Mouse (Mus musculus) bone marrow macrophage, adult 2 months (primary cell): ENCODE results near the gene St3gal3. TPM values are rescaled to one million over a fixed set of nuclear protein-coding genes. Genes with fewer than 3 reads are reported as not detected.

Source experiments
- H3K27ac ChIP-seq: 2 replicates; pipeline ENCODE4 v1.5.1; 2012; ENCODE audit warnings: low read depth, low read length; ENCODE audit not compliant: insufficient read depth
- H3K4me1 ChIP-seq: 2 replicates; pipeline ENCODE4 v1.6.1; 2012; ENCODE audit warnings: low read length; ENCODE audit not compliant: control insufficient read depth, insufficient read depth
- H3K4me3 ChIP-seq: 2 replicates; pipeline ENCODE4 v1.5.1; 2012; ENCODE audit warnings: mild to moderate bottlenecking, low read length, moderate library complexity; ENCODE audit not compliant: insufficient read depth
- CTCF ChIP-seq: IDR thresholded peaks from 2 replicates; pipeline ENCODE4 v1.5.1; 2012; ENCODE audit warnings: low read depth, mild to moderate bottlenecking, low read length, moderate library complexity
- POLR2A ChIP-seq: IDR thresholded peaks from 2 replicates; pipeline ENCODE4 v1.6.1; 2012; ENCODE audit warnings: mild to moderate bottlenecking, low read depth, low read length, borderline replicate concordance
- polyA plus RNA-seq: library from polyadenylated mRNA; stranded (reverse); fragments of >200 nt; gene quantifications from 2 replicates; pipeline ENCODE4 v1.2.4, GENCODE M21; 2012; ENCODE audit not compliant: missing spikeins, insufficient read depth, insufficient read length

The St3gal3 gene
- polyA plus RNA-seq, 1 experiment, result 18.6 TPM

DNA sequence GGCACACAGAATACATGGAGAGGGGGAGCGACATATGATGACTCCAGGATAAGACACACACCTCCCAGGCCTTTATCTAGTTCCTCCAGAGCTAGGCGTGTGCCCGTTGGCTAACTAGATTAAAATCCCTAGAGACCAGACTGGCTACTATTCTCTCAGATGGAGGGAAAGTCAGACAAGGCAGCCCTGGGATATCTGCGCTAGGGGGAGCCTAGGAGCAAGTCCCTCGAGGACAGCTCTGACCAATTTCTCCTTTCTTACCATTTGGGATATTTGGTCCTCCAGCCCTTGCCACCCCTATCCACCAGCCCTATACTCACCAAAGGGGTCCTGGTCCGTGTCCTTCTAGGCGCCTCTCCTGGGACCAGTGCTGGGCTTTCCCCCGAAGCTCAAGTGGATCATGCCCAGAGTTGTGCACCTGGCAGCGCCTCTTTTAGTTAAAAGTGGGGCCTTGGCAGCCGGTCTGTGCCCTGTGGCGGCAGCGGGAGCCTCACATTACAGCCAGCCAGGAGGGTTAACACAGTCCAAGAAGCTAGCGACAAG is 205.9 kb downstream of the St3gal3 start:
- no peak for TF ChIP-seq POLR2A
- peak; percentile 9; the same call in 1 of the 2 replicates for TF ChIP-seq CTCF
- Histone ChIP-seq H3K4me1 (no peaks in the 10 kb centered on the region), H3K27ac (no peak overlapping the region), H3K4me3 (peak overlapping the region; percentile 10; the same call in 1 of the 2 replicates)

DNA sequence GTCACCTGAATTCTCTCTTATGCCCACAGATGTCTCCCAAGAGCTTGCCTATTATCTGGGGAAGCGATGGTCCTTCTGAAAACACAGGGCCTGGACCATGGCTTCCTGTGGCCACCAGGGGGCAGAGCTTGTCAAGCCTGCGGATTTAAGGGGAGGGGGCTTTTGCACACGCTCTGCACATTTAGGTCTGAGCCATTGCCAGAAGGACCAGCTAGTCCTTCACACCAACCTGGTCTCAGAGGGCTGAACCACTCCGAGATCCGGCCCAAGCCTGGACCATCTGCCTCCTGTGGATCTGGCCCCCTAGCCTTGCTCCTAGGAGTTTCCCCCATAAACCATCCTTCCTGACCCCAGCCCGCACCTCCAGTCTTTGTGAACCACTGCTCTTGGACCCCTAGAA is 206.5 kb downstream of the St3gal3 start:
- Histone ChIP-seq H3K4me3 (no peak overlapping the region), H3K4me1 (no peaks in the 10 kb centered on the region), H3K27ac (no peak overlapping the region)
- TF ChIP-seq POLR2A (no peak), CTCF (peak; percentile 92)

DNA sequence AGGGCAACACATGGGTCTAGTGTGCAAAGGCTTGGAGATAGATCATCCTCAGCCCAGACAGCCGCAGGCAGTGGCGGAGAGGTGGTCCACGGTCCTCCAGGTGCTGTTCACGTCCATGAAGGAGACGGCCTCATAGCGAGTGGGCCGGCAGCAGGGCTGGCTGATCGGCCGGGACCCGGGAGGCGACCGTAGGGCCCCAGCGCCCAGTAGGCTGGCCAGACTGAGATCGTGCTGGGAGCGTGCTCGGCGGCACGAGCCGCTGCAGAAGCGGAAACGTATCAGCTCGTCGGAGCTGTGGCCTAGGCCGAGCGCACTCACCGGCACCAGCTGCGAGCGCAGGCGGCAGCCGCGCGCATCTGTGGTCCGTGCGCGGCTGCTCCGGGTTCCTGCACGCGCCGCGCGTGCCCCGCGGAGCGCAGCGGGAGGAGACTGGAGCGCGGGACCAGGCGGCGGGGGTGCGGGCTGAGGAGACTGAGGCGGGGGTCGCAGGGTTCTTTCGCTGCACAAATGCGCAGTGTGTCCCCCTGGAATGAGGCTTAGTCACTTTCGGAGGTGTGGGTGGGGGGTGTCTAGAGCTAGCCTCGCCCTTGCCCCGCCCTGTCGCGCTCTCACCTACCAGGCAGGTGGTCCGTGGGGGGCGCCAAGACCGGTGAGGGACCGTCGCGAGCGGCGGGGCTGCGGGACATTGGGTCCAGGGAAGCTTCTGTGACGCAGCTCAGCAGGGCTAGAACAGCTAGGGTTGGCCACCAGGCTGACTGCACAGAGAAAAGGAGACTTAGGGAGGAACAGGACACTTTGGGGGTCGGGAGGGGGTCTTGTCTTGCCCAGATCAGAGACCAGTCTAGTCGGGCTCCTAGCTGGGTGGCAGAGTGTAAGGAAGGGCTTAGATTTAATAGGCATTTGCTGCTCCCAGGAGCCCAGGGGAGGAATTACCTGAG is 207.9 kb downstream of the St3gal3 start:
- Histone ChIP-seq H3K4me1 (no peaks in the 10 kb centered on the region), H3K27ac (no peak overlapping the region), H3K4me3 (peak overlapping the region; percentile 50)
- no peak for TF ChIP-seq CTCF
- TF ChIP-seq POLR2A, result no peak

DNA sequence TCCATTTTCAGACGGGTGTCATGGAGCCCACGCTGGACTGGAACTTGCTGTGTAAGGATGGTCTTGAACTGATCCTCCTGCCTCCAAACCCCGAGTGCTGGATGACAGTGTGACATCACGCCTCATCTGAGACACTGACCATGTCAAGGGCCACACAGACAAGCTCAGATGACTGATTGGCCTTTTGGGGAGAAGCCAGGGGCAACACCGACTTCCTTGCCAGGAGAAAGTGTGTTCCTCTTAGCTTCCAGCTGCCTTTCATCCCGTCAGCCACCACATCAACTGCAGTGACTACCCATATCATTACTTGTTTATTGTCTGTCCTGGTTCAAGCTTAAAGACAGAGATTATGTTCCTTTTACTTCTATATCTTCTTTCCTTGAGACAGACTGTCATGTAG is 209.8 kb downstream of the St3gal3 start:
- Histone ChIP-seq H3K4me1 (no peaks in the 10 kb centered on the region), H3K27ac (no peak overlapping the region), H3K4me3 (no peak overlapping the region)
- TF ChIP-seq CTCF, result no peak
- no peak for TF ChIP-seq POLR2A

DNA sequence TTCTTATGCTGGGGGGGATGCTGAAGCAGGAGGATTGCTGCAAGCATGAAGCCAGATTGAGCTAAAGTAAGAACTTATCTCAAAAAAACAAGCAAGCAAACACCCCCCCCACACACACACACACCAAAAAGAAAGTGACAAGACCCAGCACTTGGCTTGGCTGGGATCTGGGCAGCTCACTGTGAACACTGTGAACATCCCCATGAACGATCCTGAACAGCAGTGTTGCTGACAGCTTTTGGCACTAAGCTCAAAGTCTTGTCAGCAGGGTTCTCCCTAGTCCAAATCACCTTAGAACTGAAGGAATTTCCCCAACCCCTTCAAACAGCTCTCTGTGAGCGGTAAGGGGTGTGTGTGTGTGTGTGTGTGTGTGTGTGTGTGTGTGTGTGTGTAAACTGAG is 211.3 kb downstream of the St3gal3 start:
- Histone ChIP-seq H3K4me3 (no peak overlapping the region), H3K4me1 (peaks cover 10% of the 10 kb centered on the region), H3K27ac (no peak overlapping the region)
- no peak for TF ChIP-seq POLR2A
- no peak for TF ChIP-seq CTCF

DNA sequence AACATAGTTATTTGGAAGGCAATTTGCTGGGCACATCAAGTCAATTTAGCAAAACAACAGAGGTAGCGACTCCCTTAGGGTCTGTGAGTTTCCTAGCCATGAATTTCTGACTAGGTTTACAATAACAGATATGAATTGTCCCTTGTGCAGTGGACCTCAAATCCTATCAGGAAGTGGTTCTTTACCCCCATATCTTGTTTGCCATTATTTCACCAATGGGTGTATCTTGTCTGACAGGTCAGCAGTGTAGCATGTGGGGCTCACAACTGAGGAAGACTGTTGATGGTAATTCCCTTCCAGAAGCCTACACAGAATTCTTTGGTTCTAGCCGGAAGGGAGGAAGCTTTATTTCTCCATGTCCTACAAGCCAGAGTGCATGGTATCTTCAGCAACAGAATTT is 213.4 kb downstream of the St3gal3 start:
- H3K27ac ChIP-seq, result no peak overlapping the region

DNA sequence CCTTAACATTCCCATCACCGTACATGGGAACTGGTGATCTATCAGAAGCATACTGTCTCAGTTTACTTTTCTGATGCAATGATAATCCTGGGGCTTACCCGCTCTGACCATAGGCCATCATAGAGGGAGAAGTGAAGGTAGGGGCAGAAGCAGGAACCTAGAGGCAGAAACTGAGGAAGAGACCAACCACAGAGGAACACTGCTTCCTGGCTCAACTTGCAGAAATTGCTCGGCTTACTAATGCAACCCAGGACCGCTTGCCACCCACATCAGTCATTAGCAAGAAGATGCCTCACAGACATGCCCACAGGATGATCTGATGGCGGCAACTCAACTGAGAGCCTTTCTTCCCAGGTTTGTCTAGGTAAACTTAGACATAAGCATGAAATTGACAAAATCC is 216.0 kb downstream of the St3gal3 start:
- no peak for TF ChIP-seq CTCF
- no peak for TF ChIP-seq POLR2A

More for the DNA sequence above, 213.4 kb downstream of the St3gal3 start:
- Histone ChIP-seq H3K4me1 (peaks cover 30% of the 10 kb centered on the region), H3K4me3 (no peak overlapping the region)
- no peak for TF ChIP-seq POLR2A
- no peak for TF ChIP-seq CTCF

DNA sequence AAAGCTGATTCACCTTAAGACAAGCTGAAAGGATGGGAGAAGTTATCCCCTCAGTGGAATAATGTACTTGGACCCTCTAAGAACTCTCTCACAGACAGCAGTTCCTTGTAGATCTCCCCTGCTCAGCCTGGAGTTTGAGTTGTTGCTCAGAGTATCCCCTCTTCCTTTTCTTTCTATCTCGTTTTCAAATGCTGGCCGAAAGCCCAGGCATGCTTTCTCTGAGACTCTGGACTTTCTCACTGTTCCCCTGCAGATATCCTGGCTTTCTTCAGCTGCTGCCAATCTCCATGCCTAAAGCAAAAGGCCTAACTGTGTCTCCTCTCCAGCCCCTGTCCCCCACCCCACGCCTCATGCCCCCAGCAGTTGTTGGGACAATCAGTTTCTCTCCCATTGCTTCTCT is 216.5 kb downstream of the St3gal3 start:
- Histone ChIP-seq H3K27ac (peak overlapping the region; percentile 7), H3K4me1 (peaks cover 37% of the 10 kb centered on the region), H3K4me3 (no peak overlapping the region)
- no peak for TF ChIP-seq CTCF
- TF ChIP-seq POLR2A, result no peak

More for the DNA sequence above, 216.0 kb downstream of the St3gal3 start:
- Histone ChIP-seq H3K27ac (0 out of 2 replicates have a peak overlapping the region, but pooled peaks have one; percentile 7), H3K4me3 (no peak overlapping the region), H3K4me1 (peaks cover 32% of the 10 kb centered on the region)

DNA sequence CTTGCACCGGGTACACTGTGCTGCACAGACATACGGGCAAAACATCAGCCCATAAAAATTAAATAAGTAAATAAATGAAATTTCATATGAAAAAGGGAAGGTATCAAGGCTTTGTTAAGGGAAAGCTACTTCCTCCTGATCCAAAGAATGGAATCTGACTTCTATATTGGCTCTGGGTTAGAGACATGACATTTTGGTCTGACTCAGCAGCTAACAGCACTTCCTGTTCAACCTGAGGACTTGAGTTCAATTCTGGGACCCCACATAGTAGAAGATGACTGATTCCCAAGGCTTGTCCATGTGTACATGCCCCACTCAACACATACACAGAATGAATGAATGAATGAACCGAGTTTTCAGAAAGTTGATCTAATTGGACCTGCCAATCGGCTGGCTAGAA is 216.9 kb downstream of the St3gal3 start:
- H3K4me1 ChIP-seq, result peaks cover 41% of the 10 kb centered on the region

DNA sequence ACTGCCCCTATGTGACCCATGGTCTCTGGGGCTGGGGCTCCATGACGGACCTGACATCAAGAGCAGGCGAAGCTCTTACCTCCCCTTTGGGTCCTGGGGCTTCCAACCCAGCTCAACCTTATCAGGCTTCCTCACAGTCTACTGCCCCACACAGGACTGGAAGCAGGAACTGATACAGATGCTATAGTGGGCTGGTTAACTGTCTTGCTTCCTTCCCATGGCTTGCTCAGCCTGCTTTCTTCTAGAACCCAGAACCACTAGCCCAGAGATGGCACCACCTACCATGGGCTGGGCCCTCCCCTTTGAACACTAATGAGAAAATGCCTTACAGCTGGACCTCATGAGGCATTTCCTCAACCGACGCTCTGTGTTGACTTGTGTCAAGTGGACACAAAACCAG is 217.3 kb downstream of the St3gal3 start:
- peak overlapping the region; percentile 98 for H3K27ac ChIP-seq
- TF ChIP-seq POLR2A (no peak), CTCF (no peak)
- H3K4me1 ChIP-seq, result peaks cover 43% of the 10 kb centered on the region
- no peak overlapping the region for H3K4me3 ChIP-seq

More for the DNA sequence above, 216.9 kb downstream of the St3gal3 start:
- no peak for TF ChIP-seq POLR2A
- no peak for TF ChIP-seq CTCF
- H3K27ac ChIP-seq, result peak overlapping the region; percentile 98
- H3K4me3 ChIP-seq, result no peak overlapping the region
